Mouse (Mus musculus) urinary bladder, postnatal 25 days (tissue): ENCODE measurements around the gene Vmn2r-ps159.
"Not testable (repeated sequence)": the region's sequence is repeated elsewhere in the genome, so short reads cannot be mapped to it uniquely, and the experiment has no call there.

Experiments used
- DNase-seq: peaks from one replicate; pipeline ENCODE4 v3.0.0; 2022; ENCODE audit warnings: low spot score

Gene Vmn2r-ps159

GRCm38 (mm10) chr4:156330803-156331202, at the start of gene Vmn2r-ps159:
TSS of gene Vmn2r-ps159 (plus strand) at chr4:156331103.
- DNase-seq, result not testable (repeated sequence)

DNA sequence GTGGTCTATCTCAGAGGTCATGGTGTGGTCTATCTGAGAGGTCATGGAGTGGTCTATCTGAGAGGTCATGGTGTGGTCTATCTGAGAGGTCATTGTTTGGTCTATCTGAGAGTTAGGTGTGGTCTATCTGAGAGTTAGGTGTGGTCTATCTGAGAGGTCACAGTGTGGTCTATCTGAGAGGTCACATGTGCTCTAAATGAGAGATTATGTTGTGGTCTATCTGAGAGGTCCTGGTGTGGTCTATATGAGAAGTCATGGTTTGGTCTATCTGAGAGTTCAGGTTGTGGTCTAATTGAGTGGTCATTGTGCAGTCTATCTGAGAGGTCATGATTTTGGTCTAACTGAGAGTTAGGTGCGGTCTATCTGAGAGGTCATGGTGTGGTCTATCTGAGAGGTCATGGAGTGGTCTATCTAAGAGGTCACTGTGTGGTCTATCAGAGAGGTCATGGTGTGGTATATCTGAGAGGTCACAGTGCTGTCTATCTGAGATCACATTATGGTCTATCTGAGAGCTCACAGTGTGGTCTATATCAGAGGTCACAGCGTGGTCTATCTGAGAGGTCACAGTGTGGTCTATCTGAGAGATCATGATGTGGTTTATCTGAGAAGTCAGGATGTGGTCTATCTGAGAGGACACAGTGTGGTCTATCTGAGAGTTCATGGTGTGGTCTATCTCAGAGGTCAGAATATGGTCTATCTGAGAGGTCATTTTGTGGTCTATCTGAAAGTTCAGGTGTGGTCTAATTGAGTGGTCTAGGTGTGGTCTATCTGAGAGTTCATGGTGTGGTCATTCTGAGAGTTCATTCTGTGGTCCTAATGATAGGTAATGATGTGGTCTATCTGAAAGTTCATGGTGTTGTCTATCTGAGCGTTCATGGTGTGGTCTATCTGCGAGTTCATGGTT, 10.9 kb downstream of the Vmn2r-ps159 start:
- not testable (repeated sequence) for DNase-seq

DNA sequence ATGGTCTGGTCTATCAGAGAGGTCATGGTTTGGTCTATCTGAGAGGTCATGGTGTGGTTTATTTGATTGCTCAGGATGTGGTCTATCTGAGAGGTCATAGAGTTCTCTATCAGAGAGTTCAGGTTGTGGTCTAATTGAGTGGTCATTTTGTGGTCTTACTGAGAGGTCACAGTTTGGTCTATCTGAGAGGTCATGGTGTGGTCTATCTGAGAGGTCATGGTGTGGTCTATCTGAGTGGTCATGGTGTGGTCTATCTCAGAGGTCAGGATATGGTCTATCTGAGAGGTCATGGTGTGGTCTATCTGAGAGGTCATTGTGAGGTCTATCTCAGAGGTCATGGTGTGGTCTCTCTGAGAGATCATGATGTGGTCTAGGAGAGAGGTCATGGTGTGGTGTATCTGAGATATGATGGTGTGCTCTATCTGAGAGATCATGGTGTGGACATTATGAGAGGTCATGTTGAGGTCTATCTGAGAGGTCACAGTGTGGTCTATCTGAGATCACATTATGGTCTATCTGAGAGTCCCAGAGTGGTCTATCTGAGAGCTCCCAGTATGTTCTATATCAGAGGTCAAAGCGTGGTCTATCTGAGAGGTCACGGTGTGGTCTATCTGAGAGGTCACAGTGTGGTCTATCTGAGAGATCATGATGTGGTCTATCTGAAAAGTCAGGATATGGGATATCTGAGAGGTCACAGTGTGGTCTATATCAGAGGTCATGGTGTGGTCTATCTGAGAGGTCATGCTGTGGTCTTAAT, 11.8 kb downstream of the Vmn2r-ps159 start:
- no peak for DNase-seq

- DNase-seq, result no peak
These were observed 12.4 kb downstream of the Vmn2r-ps159 start for GRCm38 (mm10) chr4:156343332-156343731.

DNA sequence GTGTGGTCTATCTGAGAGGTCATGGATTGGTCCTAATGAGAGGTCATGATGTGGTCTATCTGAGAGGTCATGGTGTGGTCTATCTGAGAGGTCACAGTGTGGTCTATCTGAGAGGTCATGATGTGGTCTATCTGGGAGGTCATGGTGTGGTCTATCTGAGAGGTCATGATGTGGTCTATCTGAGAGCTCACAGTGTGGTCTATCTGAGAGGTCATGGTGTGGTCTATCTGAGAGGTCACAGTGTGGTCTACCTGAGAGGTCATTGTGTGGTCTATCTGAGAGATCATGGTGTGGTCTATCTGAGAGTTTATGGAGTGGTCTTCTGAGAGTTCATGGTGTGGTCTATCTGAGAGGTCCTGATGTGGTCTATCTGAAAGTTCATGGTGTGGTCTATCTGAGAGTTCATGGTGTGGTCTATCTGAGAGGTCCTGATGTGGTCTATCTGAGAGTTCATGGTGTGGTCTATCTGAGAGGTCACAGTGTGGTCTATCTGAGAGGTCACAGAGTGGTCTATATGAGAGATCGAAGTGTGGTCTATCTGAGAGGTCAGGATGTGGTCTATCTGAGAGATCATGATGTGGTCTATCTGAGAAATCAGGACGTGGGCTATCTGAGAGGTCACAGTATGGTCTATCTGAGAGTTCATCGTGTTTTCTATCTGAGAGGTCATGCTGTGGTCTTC, 26.0 kb downstream of the Vmn2r-ps159 start:
- DNase-seq, result not testable (repeated sequence)
